Mouse (Mus musculus): ENCODE measurements around the gene Gm21981. TPM values are rescaled to one million over a fixed set of nuclear protein-coding genes. Genes with fewer than 3 reads are reported as not detected.

Gm21981 gene
- polyA plus RNA-seq (2015; fragmentation: Nextera tagmentation; extraction: Ambion mirVana): 0.09 and 0.24 TPM in 2 replicates

DNA sequence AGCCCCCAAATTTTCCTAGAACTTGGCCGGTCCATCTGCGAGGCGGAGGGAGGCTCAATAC is at the start of gene Gm21981:
Gene Gm21981 (minus strand): TSS at position 14 of the 61 bp plus-strand sequence.

DNA sequence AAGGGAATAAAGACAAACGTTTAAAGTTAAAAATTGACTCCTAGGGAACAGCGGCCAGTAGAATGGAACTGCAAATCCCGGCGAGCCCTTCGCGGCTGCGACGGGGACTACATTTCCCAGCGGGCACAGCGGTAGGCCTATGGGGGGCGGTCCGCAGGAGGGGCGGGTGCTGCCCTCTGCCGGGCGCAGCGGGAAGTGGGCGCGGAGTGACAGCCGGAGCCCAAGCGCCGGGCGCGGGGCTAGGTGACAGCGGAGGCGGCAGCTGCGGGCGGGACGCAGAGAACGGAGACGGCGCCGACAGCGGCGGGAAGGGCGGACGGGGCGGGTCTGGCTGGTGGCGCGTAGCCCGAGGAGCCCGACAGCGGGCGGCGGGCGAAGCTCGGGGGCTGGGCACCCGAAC is 42.6 kb upstream of the Gm21981 start, which contains the start of gene Tfeb:
Gene Tfeb (plus strand): TSS at position 175 of the 400 bp plus-strand sequence.

DNA sequence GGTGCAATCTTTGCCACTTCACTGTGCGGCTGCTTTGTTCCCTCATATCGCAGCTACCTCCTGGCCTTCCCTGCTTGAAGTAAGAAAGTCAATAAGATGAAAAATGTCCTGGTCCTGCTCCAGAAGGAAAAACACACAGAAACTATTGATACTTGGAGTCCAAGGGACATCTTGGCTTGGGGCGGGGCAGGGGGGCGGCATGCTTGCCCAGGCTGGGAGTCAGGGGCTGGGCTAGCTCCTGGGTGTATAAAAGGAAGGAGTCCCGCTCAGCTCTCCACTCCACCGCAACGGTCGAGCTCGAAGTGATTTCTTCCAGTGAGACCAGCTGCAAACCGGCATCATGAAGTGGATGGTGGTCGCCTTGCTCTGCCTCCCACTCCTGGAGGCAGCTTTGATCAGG is 32.3 kb upstream of the Gm21981 start, which contains the start of gene Pgc:
Gene Pgc (plus strand): TSS at position 277 of the 400 bp plus-strand sequence.

GRCm38 (mm10) chr17:47694503-47695336 is 465 bp upstream of the Gm21981 start, which contains the start of gene Prickle4:
Gene Prickle4, minus strand, starts transcription at chr17:47694736.

DNA sequence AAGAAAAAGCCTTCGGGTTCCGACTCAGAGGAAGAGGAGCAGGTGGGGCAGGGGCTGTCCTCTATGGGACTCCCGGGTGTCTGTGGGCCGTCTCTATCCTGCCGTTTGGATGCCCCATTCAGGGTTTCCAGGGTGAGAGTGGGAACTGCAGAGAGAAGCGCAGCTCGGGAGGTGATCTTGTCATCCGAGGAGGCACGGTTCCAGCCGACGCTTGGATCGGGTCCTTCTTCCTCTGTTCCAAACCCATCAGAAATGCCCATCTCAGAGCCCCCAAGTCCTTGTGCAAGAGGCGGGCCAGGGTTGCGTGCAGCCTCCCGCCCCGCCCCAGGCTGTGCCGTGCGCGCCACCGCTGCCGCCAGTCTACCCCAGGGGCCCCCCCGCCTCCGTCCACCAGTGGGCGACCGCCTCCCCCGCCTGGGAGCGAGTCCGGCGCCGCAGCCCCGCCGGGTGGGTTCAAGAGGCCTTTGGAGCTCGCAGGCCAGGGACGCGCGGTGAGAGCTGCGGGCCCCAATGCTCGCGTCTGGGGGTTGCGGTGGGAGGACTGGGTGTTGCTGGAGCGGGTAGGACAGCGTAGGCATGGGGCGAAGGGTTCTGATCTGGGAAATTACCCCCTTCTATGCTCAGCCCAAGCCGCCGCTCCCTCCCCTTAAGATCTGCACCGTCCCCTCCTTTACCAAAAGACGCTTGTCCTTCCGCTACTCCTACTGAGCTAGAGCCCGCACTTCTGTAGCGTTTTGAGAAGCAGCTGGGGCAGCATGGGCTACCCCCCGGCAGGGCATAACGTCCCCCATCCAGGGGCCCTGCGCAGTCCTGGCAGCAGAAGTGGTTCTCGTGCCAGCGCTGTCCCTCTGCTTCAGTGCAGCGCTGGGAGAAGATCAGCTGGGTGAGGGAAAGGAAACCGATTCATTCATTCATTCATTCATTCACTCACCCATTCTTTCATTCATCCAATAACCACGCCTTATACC is 5.4 kb downstream of the Gm21981 start, which contains the start of gene Frs3:
Gene Frs3 (plus strand): TSS at position 423 of the 968 bp plus-strand sequence.

GRCm38 (mm10) chr17:47688344-47688607 is 6.0 kb downstream of the Gm21981 start, which contains the start of gene Tomm6:
Gene Tomm6, minus strand, starts transcription at chr17:47688386.

Other genes starting within 250 kb of the Gm21981 start
- 9.2 and 10.5 TPM in 2 replicates for gene Taf8, start 192.2 kb downstream of the Gm21981 start, polyA plus RNA-seq (2015; fragmentation: Nextera tagmentation; extraction: Ambion mirVana)
- gene Ccnd3, start 189.4 kb downstream of the Gm21981 start, polyA plus RNA-seq (2015; fragmentation: Nextera tagmentation; extraction: Ambion mirVana): 402 and 432 TPM in 2 replicates
- gene Bysl, start 83.0 kb downstream of the Gm21981 start, polyA plus RNA-seq (2015; fragmentation: Nextera tagmentation; extraction: Ambion mirVana): 17.0 and 18.7 TPM in 2 replicates
- 21.2 and 22.4 TPM in 2 replicates for gene Med20, start 82.9 kb downstream of the Gm21981 start, polyA plus RNA-seq (2015; fragmentation: Nextera tagmentation; extraction: Ambion mirVana)
- gene Gm20517, start 82.9 kb downstream of the Gm21981 start, polyA plus RNA-seq (2015; fragmentation: Nextera tagmentation; extraction: Ambion mirVana): 1.2 and 1.5 TPM in 2 replicates
- 1.6 and 1.8 TPM in 2 replicates for gene Usp49, start 63.8 kb downstream of the Gm21981 start, polyA plus RNA-seq (2015; fragmentation: Nextera tagmentation; extraction: Ambion mirVana)
- 282 and 308 TPM in 2 replicates for gene Tomm6, start 6.1 kb downstream of the Gm21981 start, polyA plus RNA-seq (2015; fragmentation: Nextera tagmentation; extraction: Ambion mirVana)
- 4.3 and 4.6 TPM in 2 replicates for gene Frs3, start 5.4 kb downstream of the Gm21981 start, polyA plus RNA-seq (2015; fragmentation: Nextera tagmentation; extraction: Ambion mirVana)
- gene Prickle4, start 281 bp upstream of the Gm21981 start, polyA plus RNA-seq (2015; fragmentation: Nextera tagmentation; extraction: Ambion mirVana): 0.61 TPM in 1 of 2 replicates, not detected in the other
- not detected in 2 replicates for gene Pgc, start 32.4 kb upstream of the Gm21981 start, polyA plus RNA-seq (2015; fragmentation: Nextera tagmentation; extraction: Ambion mirVana)
- 30.7 and 30.9 TPM in 2 replicates for gene Tfeb, start 42.6 kb upstream of the Gm21981 start, polyA plus RNA-seq (2015; fragmentation: Nextera tagmentation; extraction: Ambion mirVana)
- gene Mdfi, start 140.2 kb upstream of the Gm21981 start, polyA plus RNA-seq (2015; fragmentation: Nextera tagmentation; extraction: Ambion mirVana): 1.8 and 2.8 TPM in 2 replicates
- gene Foxp4, start 230.2 kb upstream of the Gm21981 start, polyA plus RNA-seq (2015; fragmentation: Nextera tagmentation; extraction: Ambion mirVana): 2.8 and 3.4 TPM in 2 replicates

Data from skeletal muscle tissue, postnatal 0 days (tissue).